Mouse (Mus musculus) spleen, postnatal 4 days (tissue): ENCODE results near the gene Trib2.

Experiments
- DNase-seq, 2 experiments: peaks; one replicate each; pipeline ENCODE4 v3.0.0; 2022; ENCODE audit warnings: low spot score in 2 of 2

Trib2 gene

DNA sequence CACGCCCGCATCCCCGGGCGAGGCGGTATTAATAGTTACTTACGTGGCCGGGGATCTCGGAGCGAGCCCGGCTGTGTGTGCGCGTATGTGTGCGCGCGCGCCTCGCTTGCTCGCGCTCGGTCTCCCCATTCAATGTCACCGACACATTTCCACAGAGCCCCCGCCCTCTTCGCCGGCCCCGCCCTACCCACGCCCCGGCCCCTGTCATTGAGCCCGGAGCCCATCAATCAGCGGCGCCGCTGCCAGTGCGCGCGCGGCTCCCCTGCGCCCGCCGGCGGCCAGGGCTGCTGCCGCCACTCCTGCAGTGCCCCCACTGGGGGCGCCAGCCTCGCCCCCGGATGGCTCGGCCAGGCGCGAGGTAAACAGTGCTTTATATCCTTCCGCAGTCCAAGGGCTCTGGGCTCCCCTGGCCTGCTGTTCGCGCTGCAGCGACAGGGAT is at the start of gene Trib2:
TSS of gene Trib2 (minus strand) at position 183 of the 439 bp plus-strand sequence.
- peak; percentile 87 to 92 for DNase-seq

DNA sequence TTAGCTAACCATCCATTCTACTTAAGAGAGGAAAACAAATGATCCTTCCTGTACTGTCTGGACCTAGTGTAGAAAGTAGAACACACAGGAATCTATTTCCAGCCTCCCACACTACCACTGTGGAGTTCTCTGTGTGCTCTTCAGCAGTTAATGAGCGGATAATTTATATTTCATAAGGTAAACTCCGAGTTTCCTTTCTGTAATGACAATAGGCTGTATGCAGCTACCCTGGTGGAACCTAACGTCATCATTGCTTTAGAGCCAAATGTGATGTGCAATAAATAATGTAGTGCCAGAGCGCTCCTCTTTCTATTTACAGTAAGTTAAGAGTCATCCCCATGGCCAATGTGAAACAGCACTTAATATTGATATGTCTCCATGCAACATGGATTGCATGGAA is 41.3 kb upstream of the Trib2 start:
- no peak for DNase-seq

DNA sequence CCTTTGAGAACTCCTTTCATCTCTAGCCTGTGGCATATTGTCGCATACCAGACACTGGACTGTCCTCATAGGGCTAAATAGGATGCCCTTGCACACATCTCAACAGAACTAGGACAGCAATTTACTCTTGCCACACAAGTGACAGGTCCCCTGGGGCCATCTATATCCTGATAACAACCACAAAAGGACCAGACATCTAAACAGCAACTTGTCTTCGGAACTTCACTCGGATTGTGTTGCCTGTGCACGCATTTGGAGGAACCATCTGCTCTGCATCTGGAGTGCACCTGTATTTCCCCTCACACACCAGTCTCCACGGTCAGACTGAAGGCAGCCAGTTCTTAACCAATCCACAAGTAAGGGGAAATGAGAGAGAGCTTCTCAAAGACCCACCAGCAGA is 39.2 kb upstream of the Trib2 start:
- no peak for DNase-seq

DNA sequence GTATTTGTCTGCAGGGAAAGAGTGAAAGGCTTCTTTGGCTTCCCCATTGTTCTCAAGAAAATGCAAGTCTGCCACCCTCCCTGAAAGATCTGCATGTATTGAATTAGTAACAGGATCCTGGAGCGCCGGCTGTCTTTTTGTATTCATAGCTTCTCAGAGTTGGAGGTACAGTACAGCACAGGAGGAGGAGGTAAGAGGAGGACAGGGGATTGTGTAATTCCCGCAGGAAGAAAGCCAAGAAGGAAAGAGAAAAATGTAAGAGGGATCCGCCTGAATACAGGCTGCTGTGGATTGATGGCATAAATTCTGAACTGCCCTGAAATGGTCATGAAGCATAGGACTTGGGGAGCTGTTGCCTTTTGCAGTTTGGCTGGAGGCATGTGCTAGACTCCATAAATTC is 36.1 kb upstream of the Trib2 start:
- DNase-seq, result no peak

DNA sequence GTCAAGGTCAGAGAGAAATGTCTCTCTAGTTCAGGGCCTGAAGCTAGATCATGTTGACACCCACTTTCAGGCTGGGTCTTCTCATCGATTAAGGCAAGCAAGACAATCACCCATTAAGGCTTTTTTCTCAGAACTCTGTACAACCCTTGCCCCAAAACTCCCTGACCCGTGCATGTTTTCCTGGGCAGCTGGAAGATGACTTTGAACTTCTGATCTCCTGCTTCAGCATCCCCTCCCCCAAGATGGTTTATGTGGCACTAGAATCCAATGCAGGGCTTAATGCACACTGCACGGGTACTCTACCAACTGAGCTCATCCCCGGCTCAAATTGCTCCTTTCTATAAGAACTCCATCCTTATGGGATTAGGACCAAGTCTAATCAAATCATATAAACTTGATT is 35.3 kb upstream of the Trib2 start:
- DNase-seq, result no peak

DNA sequence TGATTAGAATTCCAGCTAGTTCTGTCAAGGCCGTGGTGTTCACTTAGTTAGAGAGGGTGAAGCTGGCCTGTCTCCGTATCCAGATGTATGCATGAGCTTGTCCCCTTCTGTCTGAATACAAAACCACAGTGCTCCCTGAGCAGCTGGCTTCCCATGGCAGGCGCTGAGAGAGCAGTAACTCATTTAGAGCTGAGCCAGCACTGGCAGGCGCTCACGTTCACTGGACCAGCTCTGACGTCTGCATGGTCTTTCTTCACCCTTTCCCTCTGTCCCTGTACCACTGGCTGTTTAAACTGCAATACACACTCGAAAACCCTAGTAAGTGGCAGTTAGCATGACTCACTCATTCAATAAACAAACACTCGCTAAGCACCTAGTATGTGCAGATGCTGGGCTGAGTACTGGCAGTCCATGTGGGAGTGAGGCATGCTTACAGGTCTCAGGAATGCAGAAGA is 33.7 kb upstream of the Trib2 start:
- no peak for DNase-seq

DNA sequence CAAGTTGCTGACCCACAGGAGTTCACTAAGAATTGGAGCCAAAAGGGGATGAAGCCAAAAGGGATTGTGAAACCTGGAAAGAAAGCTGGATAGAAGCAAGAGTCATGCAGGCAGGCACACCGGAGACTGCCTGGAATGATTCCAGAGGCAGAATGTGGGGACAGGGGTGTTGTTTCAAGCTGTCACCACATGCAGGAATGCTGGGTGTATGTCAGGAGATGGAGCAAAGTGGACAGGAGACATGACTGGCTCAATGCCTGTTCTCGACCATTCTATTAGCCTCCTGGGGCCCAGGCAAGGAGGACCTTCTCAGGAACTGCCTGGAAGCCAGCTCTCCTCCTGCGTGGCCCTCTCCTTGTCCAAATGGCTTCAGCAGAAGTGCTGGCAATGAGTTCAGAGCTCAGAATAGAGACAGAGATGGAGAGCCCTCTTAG is 33.2 kb upstream of the Trib2 start:
- no peak for DNase-seq

DNA sequence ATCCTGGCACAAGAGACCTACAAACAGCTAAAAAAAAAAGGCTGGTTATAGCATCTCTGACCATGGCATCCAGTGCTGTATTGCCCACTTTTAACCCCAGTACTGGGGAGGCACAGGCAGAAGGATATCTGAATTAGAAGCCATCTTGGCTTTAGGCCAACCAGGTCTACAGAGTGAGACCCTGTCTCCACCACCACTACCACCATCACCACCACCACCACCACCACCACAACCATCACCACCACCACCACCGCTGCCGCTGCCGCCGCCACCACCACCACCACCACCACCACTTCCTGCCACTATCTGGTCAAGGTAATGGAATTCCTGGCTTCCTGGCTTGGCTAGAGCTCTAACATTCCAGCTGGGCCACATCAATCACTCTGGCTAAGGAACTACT is 31.7 kb upstream of the Trib2 start:
- peak in 1 of 2 experiments; percentile 40 for DNase-seq

DNA sequence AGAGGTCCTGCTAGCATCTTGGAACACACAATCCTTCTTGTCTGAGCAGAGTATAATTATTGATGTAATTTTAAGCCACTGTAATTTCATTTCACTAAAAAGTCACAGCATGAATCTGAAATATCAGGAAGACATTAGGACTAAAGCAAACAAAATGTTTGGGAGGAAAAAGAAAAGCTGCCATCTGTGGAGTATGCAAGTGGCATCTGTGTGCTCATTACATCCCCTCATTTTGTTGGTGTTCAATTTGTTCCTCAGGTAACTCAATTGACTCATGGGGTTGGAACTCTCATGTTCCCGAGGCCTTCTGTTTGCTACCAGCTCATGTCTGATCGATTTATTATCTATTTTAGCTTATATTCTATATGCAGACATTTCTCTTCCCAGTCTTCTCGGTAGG is 28.0 kb upstream of the Trib2 start:
- DNase-seq, result no peak

DNA sequence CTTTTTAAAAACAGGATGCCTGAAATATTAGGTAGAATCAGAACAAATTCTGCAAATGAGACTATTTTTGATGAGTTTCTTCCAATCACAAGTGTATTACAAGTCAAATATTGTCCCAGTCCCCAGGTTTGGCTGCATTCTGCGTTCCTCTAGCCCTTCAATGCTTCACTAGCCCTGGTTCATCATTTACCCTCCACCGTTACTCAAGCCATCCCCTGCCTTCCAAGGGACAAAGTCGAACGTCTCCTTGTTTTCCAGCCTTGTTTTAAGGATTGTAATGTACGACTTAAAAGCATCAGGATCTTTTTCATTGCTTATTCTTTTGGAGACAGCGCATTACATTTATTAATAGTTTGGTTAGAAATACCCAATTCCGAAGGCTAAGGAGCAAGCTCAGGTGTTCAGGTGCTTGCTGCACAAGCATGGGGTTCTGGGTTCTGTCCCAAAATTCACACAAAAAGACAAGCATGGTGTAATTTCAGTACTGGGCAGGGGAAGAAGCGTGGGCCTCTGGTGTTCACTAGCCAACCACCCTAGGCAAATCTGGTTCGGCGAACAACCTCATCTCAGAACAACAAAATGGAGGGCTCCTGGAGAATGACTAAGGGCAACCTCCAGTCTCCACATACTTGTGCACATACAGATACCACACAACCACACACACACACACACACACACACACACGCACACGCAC is 24.3 kb upstream of the Trib2 start:
- DNase-seq, result peak in 1 of 2 experiments; percentile 32

DNA sequence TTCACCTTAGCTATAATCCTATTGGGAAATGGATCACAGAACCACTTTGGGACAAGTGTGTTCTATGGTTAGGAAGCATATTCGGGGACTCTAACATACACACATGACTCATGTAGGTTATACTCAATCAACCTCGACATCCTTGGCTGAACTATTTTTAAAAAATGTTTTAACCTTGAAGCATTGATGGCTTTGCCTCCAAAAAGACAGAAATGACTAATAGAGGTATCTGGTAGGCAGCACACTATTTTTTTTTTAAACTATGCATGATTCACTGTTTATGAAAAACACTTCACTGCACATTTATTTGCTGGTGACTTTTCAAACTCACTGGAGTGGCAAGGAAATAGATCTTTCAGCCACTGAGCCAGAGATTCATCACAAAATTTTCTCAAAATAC is 21.5 kb upstream of the Trib2 start:
- no peak for DNase-seq

DNA sequence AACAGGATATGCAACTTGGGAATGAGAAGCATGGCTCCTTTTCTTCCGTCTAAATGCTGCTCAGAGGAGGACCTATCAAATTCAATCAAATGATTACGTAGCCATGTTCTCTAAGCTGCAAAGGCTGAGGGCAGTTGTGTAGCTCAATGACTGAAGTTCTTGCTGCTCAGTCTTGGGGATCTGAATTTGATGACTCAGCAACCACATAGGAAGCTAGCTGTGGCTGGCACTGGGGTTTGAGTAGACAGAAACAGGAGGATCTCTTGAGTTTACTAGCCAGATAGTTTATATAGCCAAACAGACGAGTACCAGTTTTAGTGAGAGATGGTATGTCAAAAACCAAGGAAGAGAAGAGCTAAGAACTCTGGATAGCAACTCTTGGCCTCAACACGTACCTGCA is 20.8 kb upstream of the Trib2 start:
- DNase-seq, result no peak

DNA sequence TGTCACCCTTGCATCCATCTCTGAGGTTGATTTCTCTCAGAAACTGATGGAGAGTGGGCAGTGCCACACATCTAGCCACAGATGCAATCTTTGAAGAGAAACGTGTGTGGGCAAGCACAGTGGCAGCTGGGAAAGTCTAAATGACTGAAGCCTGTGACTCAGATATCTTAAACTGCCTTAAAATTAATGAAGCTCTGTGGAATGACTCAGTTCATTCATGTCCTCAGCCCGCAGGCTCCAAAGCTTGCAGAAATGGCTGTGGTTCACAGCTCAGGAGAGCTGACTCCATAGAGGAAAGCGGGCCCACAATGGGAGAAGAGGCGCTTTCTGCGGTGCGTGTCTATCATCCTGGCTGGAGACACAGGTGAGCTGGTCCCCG is 15.9 kb upstream of the Trib2 start:
- DNase-seq, result no peak

DNA sequence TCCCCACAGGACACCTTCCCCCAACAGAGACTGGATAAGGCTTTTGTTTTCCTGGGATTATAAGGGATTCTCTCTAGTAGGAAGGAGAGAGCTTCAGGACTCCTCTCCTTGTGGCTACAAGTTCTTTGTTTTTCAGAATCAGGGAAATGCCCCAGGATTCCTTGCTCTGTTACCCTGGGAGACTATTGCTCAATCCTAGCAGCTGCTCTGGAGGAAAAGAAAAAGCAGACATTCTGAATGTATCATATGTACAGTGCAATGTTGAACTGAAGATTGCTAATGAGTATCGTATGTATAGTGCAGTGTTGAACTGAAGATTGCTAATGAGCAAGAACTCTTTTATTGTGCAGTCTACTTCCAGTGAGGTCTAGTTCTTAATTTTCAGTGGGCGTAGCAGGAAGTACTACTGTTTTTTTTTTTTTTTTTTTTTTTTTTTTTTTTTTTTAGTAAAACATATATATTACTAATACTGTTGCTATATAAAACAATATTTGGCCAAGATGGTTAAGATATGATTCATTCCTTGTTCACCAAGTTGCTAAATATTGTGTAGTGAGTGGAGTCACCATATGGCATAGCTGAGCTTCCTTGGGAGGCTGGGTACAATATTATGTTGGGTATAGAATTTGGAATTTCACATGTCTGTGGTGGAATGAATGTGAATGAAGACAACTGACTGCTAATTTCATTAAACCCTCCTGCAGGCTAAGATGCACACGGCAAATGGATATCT is 15.4 kb upstream of the Trib2 start:
- no peak for DNase-seq

DNA sequence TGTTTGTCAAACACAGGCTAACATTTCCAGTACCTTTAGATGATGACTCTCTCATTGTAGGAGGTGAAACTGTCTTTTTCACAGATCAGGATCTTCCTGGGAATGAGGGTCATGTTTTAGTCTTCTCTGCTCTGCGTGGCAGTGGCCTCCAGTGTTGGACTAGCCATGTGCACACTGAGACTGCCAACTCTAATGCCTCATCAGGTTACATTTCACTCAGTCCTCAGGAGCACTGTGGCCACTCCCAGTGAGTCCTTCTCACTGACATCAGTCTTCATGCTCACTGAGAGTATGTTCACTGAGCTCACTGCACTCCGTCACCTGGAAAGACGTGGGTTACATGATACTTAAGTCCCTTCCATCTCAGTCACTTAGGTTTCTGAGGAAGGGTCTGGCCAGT is 14.0 kb upstream of the Trib2 start:
- DNase-seq, result no peak

DNA sequence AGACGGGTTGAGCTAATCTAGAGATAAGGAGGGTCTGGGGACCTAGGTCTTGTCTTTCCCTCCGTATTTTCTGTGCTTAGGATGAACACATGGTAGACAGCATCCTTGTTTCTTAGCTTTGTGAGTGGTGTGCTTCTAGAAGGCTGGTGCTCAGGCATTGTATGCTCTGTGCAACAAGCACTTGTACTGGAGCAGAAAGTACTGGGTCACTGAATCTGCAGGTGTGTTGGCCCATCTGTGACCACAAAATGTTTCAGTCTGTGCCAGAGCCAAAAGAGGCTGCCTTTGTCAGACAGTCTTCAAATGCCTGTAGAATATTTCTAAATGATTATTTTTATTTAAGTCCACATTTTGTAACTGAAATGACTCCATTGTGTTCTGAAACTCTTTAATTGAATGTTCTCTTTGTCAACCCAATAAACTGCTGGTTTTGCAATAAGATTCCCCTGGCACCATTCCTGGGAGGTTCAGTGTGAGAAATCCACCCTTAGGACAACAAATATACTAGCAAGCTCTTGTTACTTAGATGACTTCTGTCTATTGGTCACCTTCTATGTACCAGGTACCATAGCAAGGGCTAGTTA is 12.2 kb upstream of the Trib2 start:
- DNase-seq, result no peak

DNA sequence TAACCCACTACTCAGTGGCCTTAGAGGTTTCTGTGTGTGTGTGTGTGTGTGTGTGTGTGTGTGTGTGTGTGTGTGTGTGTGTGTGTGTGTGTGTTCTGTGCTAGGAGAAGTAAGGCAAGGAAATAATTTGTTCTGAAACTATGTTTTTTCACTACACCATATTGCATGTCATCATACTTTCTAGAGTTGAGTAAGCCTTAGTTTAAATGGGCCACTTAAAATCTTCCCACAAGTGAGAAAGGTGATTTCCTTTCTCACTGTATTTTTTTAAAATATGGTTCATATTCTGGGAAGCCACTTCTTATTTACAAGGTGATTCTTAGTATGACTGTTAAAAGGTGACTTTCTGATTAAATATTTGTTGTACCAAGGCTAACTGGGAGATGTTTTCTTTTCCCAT is 4.3 kb upstream of the Trib2 start:
- DNase-seq, result no peak

DNA sequence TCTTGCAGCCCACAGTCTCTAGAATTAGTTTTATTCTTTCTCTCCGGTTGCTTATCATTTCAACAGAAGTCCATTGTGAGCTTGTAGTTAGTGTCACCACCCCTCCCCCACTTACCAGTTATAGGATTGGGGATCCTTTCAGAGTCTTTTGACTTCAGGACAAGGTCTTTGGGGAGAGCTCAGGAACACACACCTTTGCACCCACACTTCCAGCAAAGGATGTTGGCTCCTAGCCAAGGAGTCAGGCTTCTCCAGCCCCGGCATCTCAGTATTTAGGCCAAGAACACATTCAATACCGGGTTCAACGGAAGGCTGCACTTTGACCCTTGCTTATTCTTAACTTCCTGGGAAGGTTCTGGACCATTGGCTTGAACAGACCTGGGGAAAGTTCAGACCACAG is 643 bp upstream of the Trib2 start:
- DNase-seq, result no peak

DNA sequence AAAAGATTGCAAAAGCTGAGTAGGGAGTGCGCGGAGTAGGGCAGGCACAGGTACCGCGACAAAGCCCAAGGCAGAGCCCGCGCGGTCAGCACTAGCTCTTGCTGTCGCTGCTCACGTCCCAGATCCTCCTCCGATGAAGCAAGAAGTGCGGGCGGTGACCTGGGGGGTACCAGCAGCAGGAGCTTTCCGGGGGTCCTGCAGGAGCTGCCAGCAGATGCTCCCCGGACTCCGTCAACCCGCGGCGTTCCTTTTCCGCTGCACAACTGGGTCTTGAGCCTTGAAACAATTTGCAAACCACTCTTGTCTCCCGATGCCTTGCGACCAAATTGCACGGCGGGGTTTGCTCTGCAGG is 492 bp downstream of the Trib2 start:
- DNase-seq, result peak; percentile 45 to 75

DNA sequence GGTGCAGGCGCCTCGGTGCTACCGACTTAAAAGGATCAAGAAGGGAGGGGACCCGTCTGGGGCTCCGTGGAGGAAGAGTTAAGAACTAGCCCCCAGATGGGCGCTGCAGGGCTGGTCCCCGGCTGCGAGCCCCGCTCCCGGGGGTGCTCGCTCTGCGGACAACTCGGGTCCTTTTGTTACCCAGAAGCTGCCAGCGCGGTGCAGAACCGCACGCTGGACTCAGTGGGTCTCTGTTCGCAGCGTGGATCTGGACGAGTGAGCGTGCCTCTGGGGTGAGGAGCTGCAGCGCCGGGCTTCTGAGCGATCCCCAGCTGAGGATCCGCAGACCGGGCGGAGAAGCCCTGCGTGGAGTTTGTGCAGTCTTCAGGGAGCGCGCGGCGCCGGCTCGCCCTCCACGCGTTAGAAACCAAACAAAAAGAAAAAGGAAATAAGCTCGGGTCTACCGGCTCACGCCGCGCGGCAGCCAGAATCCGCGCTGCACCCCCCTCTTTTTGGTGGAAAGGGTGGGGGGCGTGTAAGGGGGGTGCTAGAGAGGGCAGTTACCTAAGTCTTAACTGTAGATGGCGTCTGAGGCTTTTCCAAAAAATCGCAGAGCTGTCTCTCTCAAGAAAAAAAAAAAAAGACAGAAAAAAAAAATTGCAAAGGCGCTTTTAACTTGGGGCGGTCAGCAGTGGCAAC is 1.0 kb downstream of the Trib2 start:
- DNase-seq, result peak; percentile 58 to 78

DNA sequence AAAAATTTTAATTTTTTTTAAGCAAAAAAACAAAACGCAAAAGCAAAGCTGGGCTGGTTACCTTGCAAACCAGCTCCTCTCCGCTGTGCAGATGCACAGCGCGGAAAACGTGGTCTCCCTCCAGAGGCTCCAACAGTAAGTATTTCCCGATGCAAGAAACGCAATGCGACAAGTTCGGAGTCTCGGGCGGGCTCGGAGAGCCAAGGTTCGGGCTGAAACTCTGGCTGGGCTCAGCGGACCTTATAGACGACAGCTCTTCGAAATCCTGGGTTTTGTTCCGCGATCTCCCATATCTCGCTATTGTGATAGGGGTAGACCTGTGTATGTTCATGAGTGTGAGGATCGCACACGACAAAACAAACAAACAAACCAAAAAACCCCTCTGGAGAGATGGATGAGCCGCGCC is 1.5 kb downstream of the Trib2 start:
- DNase-seq, result no peak

DNA sequence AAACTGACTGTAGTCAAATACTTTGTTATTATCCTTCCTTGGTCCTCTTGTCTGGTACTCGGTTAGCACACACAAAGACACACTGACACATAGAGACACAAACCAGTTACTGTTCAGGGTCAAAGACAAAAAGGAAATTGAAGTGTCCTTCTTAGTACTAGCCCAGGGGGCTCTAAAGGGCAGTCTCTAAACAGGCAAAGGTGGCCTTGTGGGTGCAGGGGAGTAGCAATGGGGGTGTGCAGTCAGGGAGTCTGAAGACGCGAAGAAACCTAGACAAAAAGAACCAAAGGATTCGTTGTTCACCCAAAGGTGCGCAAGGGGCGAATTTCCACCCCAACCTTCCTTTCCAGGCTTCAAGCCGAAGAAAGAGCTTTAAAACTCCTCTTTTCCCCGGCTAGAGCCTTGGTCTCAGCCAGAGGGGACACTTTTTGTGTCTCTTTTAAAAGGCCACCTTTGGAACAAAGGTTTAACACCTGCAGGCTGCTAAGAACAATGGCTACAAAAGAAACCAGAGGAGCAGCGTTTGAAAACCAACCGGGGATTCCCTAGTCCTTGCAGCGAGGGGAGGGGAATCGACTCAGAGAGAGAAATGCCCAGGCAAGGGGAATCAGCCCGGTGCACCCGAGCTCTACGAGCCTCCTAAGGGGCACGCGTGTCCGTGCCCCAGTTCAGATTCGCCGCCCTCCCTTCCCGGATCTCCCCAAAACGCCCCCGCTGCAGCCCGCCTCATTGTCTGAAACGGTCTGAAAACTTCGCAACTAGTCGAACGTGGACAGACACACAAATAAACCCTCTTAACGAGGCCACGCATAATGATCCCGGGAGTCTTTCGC is 2.3 kb downstream of the Trib2 start:
- DNase-seq, result peak; percentile 38 to 69
